Mouse (Mus musculus): ENCODE data around the gene Ifna9.
A peak's percentile ranks its signal among the peaks of the same experiment; 100 is the strongest.
"Not testable (repeated sequence)": the region's sequence is repeated elsewhere in the genome, so short reads cannot be mapped to it uniquely, and the experiment has no call there.

The Ifna9 gene

DNA sequence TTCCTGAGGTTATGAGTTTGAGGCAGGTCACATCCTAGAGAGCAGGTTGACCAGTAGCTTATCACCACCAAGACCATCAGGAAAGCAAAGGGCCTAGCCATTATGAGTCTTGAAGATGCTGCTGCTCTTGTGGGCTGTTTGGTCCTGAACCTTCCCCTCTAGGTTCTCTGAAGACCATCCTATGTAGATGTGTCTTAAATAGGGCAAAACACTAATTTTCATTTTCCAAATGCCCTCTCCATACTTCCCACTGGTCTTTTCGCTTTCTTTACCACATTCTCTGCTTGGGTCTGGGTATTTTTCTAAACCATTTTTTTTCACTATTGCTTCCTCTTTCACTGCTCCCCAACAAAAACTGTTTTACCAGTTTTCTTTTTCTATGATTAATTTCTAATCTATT lies at the start of gene Ifna9:
TSS of gene Ifna9 (minus strand) at position 101 of the 400 bp plus-strand sequence.
- no peak for DNase-seq

DNA sequence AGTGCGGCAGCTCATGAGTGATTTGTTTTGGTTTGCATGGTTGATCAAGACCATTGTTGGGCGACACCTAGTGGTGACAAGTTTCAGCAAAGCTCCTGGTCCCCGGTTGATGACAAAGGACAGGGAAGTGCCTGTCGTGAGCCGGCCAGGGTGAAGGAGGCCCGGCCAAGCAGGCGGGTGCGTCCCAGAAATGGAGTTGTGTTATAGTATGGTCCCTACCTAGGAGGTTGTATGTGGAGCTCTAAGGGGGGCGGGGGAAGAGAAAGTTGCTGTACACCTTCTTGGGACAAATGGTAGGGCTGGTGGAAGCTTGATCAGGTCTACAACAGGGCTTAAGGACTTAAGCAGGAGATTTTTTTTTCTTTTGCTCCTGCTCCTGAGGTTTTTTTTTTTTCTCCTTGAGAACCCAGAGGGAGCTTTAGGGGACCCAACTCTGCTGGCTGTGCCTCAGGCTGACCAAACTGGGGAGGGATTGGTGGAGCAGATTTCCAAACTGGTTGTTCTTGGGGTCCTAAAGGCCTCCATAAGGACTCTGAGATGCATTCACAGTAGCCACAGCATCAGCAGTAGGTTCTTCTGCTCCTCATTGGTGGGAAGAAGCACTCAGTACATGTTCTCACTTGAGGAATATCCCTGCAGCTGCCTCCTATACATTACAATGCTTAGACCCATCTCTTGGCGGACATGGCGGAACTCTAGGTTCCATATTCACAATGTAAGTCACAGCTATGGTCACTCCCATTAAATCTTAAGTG lies 49.1 kb upstream of the Ifna9 start:
- DNase-seq: peak; percentile 80

DNA sequence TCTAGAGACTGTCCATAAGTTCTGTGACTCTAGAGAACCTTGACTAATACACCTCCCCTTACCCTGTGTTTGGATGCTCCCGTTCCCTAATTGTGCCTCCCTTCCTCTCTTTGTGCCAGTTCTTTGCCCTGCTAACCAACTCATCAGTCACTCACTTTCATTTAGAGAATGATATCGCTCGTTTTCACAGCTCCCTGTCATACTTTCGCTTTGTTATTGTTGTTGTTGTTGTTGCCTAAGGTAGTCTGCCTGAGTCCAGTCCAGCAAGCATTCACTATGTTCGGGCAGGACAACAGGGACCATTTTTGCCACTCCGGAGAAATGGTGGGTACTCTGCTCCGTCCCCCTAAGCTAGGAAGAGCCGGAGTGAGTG lies 48.5 kb upstream of the Ifna9 start:
- no peak for DNase-seq

DNA sequence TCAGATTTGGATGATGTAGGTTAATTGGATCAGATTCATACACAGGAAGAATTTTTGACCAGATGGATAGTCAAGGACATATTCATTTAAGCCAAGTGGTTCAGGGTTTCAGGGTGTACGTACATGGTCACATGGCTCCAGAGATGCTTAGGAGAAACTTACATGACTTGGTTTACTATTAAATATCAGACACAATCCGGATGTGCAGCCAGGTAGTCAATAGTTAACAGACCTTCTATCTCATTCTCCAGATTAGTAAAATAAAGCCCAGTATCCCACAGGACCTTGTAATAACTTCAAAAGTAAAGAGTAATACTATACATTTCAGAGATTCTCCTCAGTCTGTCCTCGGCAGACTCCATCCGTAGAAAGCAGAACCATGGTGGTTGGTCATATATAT lies 42.1 kb upstream of the Ifna9 start, which contains the start of gene C87499:
TSS of gene C87499 (minus strand) at position 101 of the 400 bp plus-strand sequence.
- DNase-seq: no peak

DNA sequence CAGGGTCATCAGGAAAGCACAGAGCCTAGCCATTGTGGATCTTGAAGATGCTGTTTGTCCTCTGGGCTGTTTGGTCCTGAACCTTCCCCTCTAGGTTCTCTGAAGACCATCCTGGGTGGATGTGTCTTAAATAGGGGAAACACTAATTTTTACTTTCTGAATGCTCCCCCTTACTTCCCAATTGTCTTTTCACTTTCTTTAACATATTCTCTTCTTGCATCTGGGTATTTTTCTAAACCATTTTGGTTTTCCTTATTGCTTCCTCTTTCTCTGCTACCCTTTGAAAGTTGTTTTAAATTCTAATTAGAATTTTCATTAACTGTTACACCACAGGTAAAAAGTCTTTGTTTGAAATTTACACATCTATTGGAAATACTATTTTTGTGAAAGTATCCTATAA lies 11.1 kb upstream of the Ifna9 start, which contains the start of gene Ifna12:
TSS of gene Ifna12 (minus strand) at position 101 of the 400 bp plus-strand sequence.
- DNase-seq: no peak

DNA sequence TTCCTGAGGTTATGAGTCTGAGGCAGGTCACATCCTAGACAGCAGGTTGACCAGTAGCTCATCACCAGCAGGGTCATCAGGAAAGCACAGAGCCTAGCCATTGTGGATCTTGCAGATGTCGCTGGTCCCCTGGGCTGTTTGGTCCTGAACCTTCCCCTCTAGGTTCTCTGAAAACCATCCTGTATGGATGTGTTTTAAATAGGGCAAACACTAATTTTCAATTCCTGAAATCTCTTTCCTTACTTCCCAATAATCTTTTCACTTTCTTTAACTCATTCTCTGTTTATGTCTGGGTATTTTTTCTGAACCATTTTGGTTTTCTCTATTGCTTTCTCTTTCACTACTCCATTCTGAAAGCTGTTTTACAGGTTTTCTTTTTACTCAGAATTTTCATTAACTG lies 20.5 kb downstream of the Ifna9 start, which contains the start of gene Ifna14:
TSS of gene Ifna14 (minus strand) at position 101 of the 400 bp plus-strand sequence.
- no peak for DNase-seq

DNA sequence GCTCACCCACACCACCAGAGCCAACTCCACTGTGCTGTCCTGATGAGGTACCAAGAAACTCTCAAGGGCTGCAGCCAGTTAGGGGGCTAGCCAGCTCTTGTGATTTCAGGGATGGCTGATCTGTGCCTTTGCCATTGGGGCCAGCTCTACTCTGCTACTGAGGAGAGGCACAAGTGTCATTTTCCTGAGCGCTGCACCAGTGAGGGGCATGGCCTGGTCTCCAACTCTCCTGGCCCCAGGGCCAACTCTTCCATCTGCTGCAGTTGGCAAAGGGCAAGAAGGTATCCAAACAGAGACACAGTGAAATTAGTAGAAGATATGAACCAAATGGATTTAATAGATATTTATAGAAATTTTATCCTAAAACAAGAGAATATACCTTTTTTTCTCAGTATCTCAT lies 30.4 kb downstream of the Ifna9 start:
- DNase-seq: no peak

DNA sequence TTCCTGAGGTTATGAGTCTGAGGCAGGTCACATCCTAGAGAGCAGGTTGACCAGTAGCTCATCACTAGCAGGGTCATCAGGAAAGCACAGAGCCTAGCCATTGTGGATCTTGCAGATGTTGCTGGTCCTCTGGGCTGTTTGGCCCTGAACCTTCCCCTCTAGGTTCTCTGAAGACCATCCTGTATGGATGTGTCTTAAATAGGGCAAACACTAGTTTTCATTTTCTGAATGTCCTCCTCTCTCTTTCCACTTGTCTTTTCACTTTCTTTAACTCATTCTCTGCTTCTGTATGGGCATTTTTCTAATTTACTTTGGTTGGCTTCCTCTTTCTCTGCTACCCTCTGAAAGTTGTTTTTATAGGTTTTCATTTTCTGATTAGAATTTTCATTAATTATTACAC lies 34.0 kb downstream of the Ifna9 start, which contains the start of gene Ifna15:
TSS of gene Ifna15 (minus strand) at position 101 of the 400 bp plus-strand sequence.
- not testable (repeated sequence) for DNase-seq

DNA sequence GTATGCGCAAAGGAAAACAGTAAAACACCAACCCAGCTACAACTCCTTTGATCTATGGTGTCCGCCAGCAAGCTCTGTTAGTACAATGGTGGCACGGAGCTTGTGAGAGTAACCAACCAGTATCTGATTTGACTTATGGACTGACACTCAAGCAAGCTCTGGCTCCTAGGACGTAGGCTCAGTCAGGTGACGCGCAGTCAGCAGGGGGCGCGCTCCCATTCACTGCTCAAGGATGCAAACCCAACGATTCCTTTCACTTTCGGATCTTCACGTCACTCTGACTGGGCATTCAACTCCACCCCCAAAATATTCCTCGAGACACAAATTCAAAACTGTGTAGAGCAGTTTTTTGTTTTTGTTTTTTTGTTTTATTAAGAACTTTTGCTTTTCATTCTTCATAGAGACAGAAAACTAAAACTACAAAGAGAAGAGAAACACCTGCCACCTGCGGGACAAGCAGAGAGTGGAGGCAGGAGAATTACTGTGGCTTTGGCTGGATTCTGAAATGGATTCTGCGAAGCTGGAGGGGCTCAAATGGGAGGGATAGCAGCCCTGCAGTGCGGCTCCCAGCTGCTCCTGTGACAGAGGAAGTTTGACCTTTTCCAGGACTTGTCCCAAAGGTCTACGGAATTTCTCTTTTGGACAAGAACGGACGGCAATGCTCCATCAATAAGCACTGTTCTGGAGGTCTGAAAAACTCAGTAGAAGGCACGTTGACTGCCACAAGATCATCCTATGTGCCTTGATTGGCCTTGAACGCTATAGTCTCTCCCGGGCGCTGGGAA lies 41.8 kb downstream of the Ifna9 start:
- peak; percentile 36 for DNase-seq

DNA sequence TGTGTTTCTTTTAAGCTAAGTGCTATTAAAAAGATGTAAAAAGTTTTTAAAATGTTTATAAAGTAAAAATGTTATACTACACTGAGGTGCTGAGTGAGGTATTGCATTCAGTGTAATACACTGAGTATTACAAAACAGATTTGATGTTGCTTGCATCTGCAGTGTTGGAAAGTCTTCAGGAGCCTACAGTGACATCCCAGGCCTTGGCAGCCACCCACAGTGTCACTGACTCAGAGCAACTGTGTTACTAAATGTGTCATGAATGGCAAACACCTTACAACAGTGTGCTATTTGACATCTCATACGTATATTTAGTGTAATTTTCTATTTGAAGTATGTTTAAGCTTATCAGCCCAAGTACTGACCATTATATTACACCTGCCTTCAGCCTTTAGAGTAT lies 44.2 kb downstream of the Ifna9 start:
- DNase-seq: no peak

DNA sequence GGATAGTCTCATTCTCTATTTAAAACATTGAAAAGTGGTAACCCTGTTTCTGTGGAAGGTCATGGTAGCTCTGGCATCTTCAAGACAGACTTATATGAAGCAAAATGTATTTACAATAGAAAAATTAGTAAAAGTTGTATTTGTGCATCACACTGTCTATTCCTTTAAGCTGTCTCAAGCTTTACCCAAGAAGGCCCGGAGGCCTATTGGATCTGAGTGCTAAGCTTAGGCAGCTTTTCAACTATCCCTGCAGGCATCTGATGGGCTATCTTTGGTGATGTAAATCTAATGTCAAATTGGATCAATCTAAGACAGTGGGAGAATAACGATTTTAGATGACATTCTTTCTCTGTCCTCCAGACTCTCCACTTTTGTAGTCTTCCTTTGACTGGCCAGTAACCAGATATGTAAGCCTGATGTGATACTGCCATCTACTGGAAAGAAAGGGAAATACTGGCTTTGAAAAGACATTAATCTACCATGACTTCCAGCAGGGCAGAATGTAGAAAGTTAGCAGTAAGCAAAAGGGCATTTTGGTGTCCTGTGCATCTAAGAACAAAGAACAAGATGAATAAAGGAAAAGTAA lies 48.4 kb downstream of the Ifna9 start:
- no peak for DNase-seq

Data from right cerebral cortex, postnatal 25 days (tissue).